Mouse (Mus musculus) forebrain, embryonic 14.5 days (tissue): ENCODE measurements at regions not wholly inside any gene's neighbourhood (a gene's known extent, or its start where the extent isn't known, plus 50 kb on each side); places are given as distances from the start of the nearest gene placed in this dataset.

ENCODE experiments used
- ATAC-seq: fragments of 200-750 bp; cut with Nextera tagmentation; 2 replicates; pipeline ENCODE4 v1.8.0; 2017; ENCODE audit warnings: mild to moderate bottlenecking, moderate library complexity
- DNase-seq: peaks from one replicate; pipeline ENCODE4 v3.0.0-alpha.2; 2015; ENCODE audit warnings: low spot score
- H3K27ac ChIP-seq: fragments of 300-500 bp; sonication (generic); 2 replicates; pipeline ENCODE4 v1.5.1; 2014; ENCODE audit warnings: low read depth, mild to moderate bottlenecking, control low read depth, low read length, moderate library complexity
- H3K27me3 ChIP-seq: fragments of 300-500 bp; sonication (generic); replicated peaks from 2 replicates; pipeline ENCODE4 v1.6.1; 2014; ENCODE audit warnings: low read length, control low read depth, mixed read lengths; ENCODE audit not compliant: control insufficient read depth, insufficient read depth
- H3K36me3 ChIP-seq: fragments of 300-500 bp; sonication (generic); 2 replicates; pipeline ENCODE4 v1.6.1; 2014; ENCODE audit warnings: low read length, control low read depth; ENCODE audit not compliant: control insufficient read depth, insufficient read depth
- H3K4me1 ChIP-seq: fragments of 300-500 bp; sonication (generic); 2 replicates; pipeline ENCODE4 v1.6.1; 2014; ENCODE audit warnings: antibody characterized with exemption, low read length, control low read depth; ENCODE audit not compliant: control insufficient read depth, insufficient read depth
- H3K4me2 ChIP-seq: fragments of 300-500 bp; sonication (generic); 2 replicates; pipeline ENCODE4 v1.6.1; 2014; ENCODE audit warnings: mild to moderate bottlenecking, control low read depth, low read length
- H3K4me3 ChIP-seq: fragments of 300-500 bp; sonication (generic); 2 replicates; pipeline ENCODE4 v1.5.1; 2014; ENCODE audit warnings: low read depth, low read length, control low read depth
- H3K9ac ChIP-seq: fragments of 300-500 bp; sonication (generic); 2 replicates; pipeline ENCODE4 v1.6.1; 2014; ENCODE audit warnings: mild to moderate bottlenecking, low read length, control low read depth, moderate library complexity
- H3K9me3 ChIP-seq: fragments of 300-500 bp; sonication (generic); replicated peaks from 2 replicates; pipeline ENCODE4 v1.6.1; 2016; ENCODE audit warnings: low read length, control low read depth, mixed read lengths; ENCODE audit not compliant: control insufficient read depth
- WGBS: fragments of 180-500 bp; shearing (Covaris S2); extraction: QIAGEN DNeasy Blood & Tissue Kit; methylation state at CpG from one replicate; pipeline ENCODE4 v1.1.7; 2014; 5-methylcytosine and 5-hydroxymethylcytosine counted together

GRCm38 (mm10) chr6:100117084-100117483 is 170.2 kb downstream of the Rybp start:
- Histone ChIP-seq H3K27ac (no peak overlapping the region), H3K9me3 (no peaks in the 10 kb centered on the region), H3K4me2 (no peak overlapping the region), H3K9ac (no peak overlapping the region), H3K36me3 (no peaks in the 10 kb centered on the region), H3K27me3 (no peaks in the 10 kb centered on the region), H3K4me3 (no peak overlapping the region), H3K4me1 (peaks cover 7% of the 10 kb centered on the region; the same call in 1 of the 2 replicates)
- 94% methylated on average over 3 of the region's 3 CpGs for WGBS
- ATAC-seq (no peak), DNase-seq (no peak)

DNA sequence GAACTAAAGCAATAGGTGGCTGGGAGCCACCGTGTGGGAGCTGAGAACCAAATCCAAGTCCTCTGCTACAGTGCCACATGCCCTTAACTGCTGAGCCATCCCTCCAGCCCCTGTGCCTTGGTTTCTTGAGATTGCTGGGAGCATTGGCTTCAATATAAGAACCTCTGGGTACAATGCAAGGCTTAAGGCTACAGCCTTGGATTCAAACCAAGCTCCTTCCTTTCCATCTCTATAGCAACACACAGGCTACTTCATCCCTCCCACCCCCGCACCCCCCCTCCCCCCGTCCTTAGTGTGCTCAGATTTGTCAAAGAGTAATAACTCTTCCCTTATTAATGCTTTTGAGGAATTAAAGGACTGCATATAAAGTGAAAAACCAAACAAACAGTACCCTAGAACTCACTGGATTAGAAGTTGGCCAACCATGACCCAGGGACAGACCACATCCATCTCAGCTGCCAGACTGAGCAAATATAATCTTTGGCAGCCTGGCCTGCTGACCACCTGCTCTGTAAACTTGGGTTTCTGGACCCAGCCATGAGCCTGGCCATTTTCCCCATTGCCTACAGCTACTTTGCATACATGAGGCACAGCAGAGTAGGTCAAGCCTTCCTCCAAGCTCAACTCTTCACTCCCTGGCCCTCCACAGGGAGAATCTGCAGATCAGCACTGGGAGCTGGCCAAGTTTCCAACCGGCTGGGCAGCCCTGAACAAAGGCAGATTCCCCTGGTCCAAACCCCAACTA is 173.7 kb downstream of the Rybp start:
- Histone ChIP-seq H3K9ac (no peak overlapping the region), H3K36me3 (no peaks in the 10 kb centered on the region), H3K9me3 (no peaks in the 10 kb centered on the region), H3K4me1 (no peaks in the 10 kb centered on the region), H3K4me3 (no peak overlapping the region), H3K27me3 (no peaks in the 10 kb centered on the region), H3K27ac (no peak overlapping the region), H3K4me2 (no peak overlapping the region)
- ATAC-seq (no peak), DNase-seq (no peak)
- whole genome bisulfite sequencing: 65% methylated on average over 4 of the region's 4 CpGs

- DNase-seq: no peak
- H3K4me3 ChIP-seq: no peak overlapping the region
Measured at GRCm38 (mm10) chr6:100110981-100111660, 176.2 kb downstream of the Rybp start.

GRCm38 (mm10) chr6:100109979-100110378 is 177.3 kb downstream of the Rybp start:
- H3K27ac ChIP-seq: no peak overlapping the region
- 81% methylated on average over 7 of the region's 7 CpGs for WGBS

More at GRCm38 (mm10) chr6:100110981-100111660, 176.2 kb downstream of the Rybp start:
- Histone ChIP-seq H3K9me3 (no peaks in the 10 kb centered on the region), H3K4me1 (no peaks in the 10 kb centered on the region), H3K9ac (no peak overlapping the region), H3K27ac (no peak overlapping the region), H3K4me2 (no peak overlapping the region), H3K36me3 (no peaks in the 10 kb centered on the region), H3K27me3 (peaks cover 3% of the 10 kb centered on the region; the same call in 1 of the 2 replicates)
- ATAC-seq: no peak
- 66% methylated on average over 2 of the region's 2 CpGs for WGBS

DNA sequence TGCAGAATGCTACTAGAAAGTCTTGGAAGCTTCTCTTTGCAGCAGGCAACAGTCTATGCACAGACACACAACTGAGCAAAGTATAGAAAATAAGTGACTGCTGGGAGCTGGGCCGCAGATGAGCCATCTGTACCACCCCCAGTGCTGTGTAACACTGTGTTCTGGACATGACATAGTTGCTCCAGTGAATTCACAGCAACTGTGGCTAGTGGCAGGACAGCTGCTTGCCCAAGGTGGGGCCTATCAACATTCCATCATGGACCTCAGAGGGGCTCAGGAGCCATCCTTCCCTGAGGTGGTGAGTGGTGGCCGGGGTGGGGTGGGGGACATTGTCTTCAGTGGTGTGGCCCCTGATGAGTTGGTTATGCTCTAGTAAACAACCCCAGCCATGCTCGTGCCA is 177.9 kb downstream of the Rybp start:
- H3K4me1 ChIP-seq: no peaks in the 10 kb centered on the region
- H3K9ac ChIP-seq: no peak overlapping the region
- no peak overlapping the region for H3K27ac ChIP-seq
- DNase-seq (no peak), ATAC-seq (no peak)
- 69% methylated on average over 3 of the region's 3 CpGs for WGBS
- H3K4me2 ChIP-seq: no peak overlapping the region
- H3K4me3 ChIP-seq: no peak overlapping the region
- H3K36me3 ChIP-seq: no peaks in the 10 kb centered on the region
- peaks cover 3% of the 10 kb centered on the region; the same call in 1 of the 2 replicates for H3K27me3 ChIP-seq
- no peaks in the 10 kb centered on the region for H3K9me3 ChIP-seq

More at GRCm38 (mm10) chr6:100109979-100110378, 177.3 kb downstream of the Rybp start:
- DNase-seq (peak; percentile 37), ATAC-seq (no peak)
- no peak overlapping the region for H3K9ac ChIP-seq
- no peaks in the 10 kb centered on the region for H3K9me3 ChIP-seq
- no peak overlapping the region for H3K4me3 ChIP-seq
- no peaks in the 10 kb centered on the region for H3K36me3 ChIP-seq
- H3K4me1 ChIP-seq: no peaks in the 10 kb centered on the region
- no peak overlapping the region for H3K4me2 ChIP-seq
- H3K27me3 ChIP-seq: peaks cover 3% of the 10 kb centered on the region; the same call in 1 of the 2 replicates

DNA sequence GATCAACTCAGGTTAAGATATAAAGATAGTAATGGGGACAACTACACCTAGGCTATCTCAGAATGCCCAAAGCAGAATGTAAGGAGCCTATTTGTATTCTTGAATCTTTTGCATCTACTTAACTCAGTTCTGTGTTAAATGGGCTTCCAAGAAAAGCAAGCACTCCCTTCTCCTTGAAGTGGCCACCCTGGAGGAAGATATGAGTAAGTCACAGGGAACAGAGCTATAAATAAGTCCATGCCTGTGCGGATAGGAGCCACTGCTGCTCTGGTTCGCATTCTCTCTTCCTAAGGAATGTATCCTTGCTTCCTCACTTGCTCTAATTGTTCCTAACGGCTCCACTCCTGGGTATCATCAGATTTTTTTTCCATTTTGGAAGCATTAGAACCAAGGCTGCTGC is 179.8 kb downstream of the Rybp start:
- H3K4me1 ChIP-seq: no peaks in the 10 kb centered on the region
- H3K9ac ChIP-seq: no peak overlapping the region
- 91% methylated on average over 3 of the region's 3 CpGs for WGBS
- no peaks in the 10 kb centered on the region for H3K9me3 ChIP-seq
- no peaks in the 10 kb centered on the region for H3K36me3 ChIP-seq
- no peak overlapping the region for H3K27ac ChIP-seq
- DNase-seq (no peak), ATAC-seq (no peak)
- H3K4me3 ChIP-seq: no peak overlapping the region
- H3K27me3 ChIP-seq: peaks cover 3% of the 10 kb centered on the region; the same call in 1 of the 2 replicates
- no peak overlapping the region for H3K4me2 ChIP-seq

- no peak for DNase-seq
- WGBS: 94% methylated on average over 5 of the region's 5 CpGs
- H3K4me3 ChIP-seq: no peak overlapping the region
- no peak overlapping the region for H3K9ac ChIP-seq
- no peak overlapping the region for H3K4me2 ChIP-seq
- H3K27me3 ChIP-seq: peaks cover 3% of the 10 kb centered on the region; the same call in 1 of the 2 replicates
- ATAC-seq: no peak
- H3K36me3 ChIP-seq: no peaks in the 10 kb centered on the region
- no peak overlapping the region for H3K27ac ChIP-seq
- no peaks in the 10 kb centered on the region for H3K4me1 ChIP-seq
- no peaks in the 10 kb centered on the region for H3K9me3 ChIP-seq
Measured at GRCm38 (mm10) chr6:100107066-100107465, 180.2 kb downstream of the Rybp start.

GRCm38 (mm10) chr6:100100565-100101133 is 186.6 kb downstream of the Rybp start:
- H3K4me1 ChIP-seq: no peaks in the 10 kb centered on the region
- H3K27me3 ChIP-seq: no peaks in the 10 kb centered on the region
- ATAC-seq: peak; percentile 77; the same call in 1 of the 2 replicates
- H3K4me3 ChIP-seq: no peak overlapping the region
- H3K9ac ChIP-seq: no peak overlapping the region
- WGBS: 73% methylated on average over 4 of the region's 4 CpGs
- H3K9me3 ChIP-seq: no peaks in the 10 kb centered on the region
- H3K36me3 ChIP-seq: no peaks in the 10 kb centered on the region
- H3K4me2 ChIP-seq: no peak overlapping the region
- DNase-seq: peak; percentile 63
- H3K27ac ChIP-seq: no peak overlapping the region
